Mouse (Mus musculus): Measurements from ENCODE around the gene Dclk1.

DNA sequence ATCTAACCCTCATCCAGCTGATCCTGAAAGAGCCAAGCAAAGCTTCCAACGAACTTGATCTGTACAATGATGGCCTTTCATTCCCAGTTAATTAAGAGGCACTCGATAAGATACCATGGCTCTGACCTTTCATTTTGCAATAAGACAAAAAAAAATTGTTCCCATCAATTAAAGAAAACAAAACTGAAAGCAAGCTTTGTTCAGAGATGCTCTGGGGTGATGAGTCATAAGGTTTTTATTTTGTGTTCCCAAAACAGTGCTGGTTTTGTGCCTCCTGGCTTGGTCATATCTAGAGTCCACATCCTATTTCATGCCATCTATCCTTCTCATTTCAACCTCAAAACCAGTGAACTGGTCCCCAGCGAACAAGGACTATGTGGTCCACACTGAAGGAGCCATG is 91.3 kb downstream of the Dclk1 start:
- TF ChIP-seq POLR2A (IDR thresholded peaks at IDR 0.05; ENCODE audit: low read depth, low read length) (no peak), CTCF (conservative IDR thresholded peaks at IDR 0.05; ENCODE audit: insufficient read depth, insufficient read length, low read depth, low read length) (no peak)

Data from kidney, adult 2 months (tissue).